Mouse (Mus musculus): ENCODE results near the gene Ano4.

- TF ChIP-seq CTCF (IDR thresholded peaks at IDR 0.05; ENCODE audit: control insufficient read depth, insufficient read depth, low read length) (no peak), POLR2A (IDR thresholded peaks at IDR 0.05; ENCODE audit: borderline replicate concordance, control insufficient read depth, low read depth, low read length) (no peak)
Observed at GRCm38 (mm10) chr10:89263396-89263795, 81.2 kb downstream of the Ano4 start.
